Mouse (Mus musculus): ENCODE measurements around the gene Adam15.

Gene Adam15

DNA sequence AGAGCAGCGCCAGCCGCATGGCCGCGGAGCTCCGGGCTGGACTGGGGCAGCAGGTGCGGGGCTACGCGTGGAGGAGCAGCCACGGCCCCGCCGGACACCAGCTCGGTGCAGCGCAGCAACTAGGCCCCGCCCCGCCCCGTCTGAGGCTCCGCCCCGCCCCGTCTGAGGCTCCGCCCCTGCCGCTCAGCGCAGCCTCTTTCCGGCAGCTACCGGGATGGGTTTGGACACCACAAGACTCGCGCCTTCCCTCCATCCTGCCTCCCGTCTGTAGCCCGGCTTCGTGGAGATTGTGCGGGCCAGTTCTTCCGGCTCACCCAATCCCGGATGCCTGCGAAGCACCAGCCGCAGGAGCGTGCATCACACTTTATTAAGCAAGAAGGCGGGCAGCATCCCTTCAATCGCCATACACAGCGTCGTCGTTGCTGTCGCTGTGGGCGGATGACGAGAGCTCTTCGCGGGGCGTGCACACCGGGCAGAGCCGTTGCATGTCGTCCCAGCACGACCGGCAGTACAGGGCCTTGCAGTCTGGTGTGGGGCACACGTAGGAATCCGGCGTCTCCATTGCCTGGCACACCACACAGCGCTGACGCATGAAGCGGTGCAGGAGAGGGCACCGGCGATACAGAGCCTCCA, at the start of gene Adam15:
Gene Adam15, minus strand, starts transcription at position 128 of the 633 bp plus-strand sequence.
- peak; percentile 88 for DNase-seq (ENCODE audit: low read depth, low spot score)

- no peak for DNase-seq (ENCODE audit: low read depth, low spot score)
These were observed 46.8 kb upstream of the Adam15 start for GRCm38 (mm10) chr3:89396654-89397005.

GRCm38 (mm10) chr3:89395806-89396653, 46.2 kb upstream of the Adam15 start:
- peak; percentile 89 for DNase-seq (ENCODE audit: low read depth, low spot score)

DNA sequence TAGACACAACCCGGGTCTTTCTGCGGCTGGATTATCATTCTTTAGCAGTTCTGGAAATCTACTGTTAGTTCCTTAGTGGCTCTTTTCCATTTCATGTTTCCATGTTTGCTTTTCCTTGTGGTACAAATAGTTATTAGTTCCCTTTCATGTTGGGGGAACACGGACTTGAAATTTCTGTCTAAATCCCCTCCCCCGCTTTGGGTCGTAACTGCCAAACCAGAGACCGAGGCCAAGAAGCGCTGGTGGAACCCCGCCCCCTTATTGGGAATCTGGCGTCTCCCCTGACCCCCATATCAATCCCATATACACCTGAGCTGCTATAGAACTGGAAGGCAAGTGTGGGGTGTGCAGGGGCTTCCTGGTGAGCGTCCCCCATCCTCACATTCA, 45.6 kb upstream of the Adam15 start:
- DNase-seq (ENCODE audit: low read depth, low spot score) = no peak

GRCm38 (mm10) chr3:89394894-89395256, 45.1 kb upstream of the Adam15 start:
- DNase-seq (ENCODE audit: low read depth, low spot score) = peak; percentile 95

- DNase-seq (ENCODE audit: low read depth, low spot score) = peak; percentile 87
These were observed 44.5 kb upstream of the Adam15 start, which contains the start of gene Zbtb7b for GRCm38 (mm10) chr3:89394006-89394893. Gene Zbtb7b, minus strand, starts transcription at chr3:89394776.

DNA sequence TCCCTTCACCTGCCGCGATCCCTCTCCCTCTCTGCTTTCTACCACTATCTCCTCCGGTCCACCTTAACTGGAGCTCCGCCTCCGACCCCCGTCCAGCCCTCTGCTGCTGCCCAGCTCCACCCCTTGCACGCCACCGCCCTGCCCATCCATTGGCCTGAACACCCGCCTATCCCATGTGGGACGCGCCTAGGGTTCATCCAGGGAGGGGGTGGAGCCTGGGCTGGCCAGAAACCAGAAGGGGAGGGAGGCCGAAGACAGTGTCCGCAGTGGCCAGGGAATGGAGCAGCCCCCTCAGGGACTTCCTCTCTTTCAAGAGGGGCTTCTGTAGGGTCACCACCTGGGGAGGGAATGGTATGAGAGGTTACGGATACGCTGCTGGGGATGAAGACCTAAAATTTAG, 43.8 kb upstream of the Adam15 start:
- peak; percentile 99 for DNase-seq (ENCODE audit: low read depth, low spot score)

DNA sequence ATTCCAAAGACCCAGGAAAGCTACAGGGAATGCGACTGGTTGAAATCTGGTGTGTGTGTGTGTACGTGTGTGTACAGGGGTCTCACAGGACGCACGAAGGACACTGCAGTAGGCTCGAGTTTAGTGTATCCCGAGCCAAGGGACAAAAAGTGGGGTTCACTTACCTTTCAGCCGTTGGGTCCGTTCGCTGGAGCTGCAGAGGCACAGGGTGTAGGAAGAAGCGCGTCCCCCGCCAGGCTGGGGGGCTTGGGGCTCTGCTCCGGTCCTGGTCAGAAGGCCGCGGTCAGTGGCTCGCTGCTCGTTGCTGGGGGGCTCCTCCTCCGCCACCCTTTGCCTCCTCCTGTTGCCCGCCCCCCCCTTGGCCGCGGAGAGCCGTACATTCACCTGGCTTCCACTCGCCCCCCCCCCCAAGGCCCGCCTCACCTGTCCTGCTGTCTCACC, 43.1 kb upstream of the Adam15 start:
- peak; percentile 53 for DNase-seq (ENCODE audit: low read depth, low spot score)

- peak; percentile 83 for DNase-seq (ENCODE audit: low read depth, low spot score)
These were observed 42.1 kb upstream of the Adam15 start for GRCm38 (mm10) chr3:89391663-89392511.

GRCm38 (mm10) chr3:89390699-89391662, 41.2 kb upstream of the Adam15 start:
- peak; percentile 64 for DNase-seq (ENCODE audit: low read depth, low spot score)

DNA sequence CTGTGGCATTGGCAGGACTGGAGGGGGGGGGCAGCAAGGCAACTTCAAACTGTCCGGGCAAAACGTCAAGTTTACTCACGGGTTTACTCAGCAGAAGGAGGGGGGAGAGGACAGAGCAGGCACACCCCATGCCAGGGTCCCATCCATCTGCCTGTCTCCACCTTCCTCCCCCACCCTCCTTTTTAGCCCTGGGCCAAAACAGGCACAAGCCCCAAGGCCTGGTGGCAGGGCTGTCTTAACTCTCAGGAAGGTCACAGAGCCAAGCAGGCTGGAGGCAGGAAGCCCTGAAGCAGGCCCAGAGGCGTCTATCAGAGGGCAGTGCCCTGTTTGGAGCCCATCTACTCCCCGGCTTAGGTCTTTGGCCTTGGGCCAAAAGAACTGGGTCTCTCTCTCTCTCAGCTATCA, 40.3 kb upstream of the Adam15 start:
- DNase-seq (ENCODE audit: low read depth, low spot score) = peak; percentile 72

DNA sequence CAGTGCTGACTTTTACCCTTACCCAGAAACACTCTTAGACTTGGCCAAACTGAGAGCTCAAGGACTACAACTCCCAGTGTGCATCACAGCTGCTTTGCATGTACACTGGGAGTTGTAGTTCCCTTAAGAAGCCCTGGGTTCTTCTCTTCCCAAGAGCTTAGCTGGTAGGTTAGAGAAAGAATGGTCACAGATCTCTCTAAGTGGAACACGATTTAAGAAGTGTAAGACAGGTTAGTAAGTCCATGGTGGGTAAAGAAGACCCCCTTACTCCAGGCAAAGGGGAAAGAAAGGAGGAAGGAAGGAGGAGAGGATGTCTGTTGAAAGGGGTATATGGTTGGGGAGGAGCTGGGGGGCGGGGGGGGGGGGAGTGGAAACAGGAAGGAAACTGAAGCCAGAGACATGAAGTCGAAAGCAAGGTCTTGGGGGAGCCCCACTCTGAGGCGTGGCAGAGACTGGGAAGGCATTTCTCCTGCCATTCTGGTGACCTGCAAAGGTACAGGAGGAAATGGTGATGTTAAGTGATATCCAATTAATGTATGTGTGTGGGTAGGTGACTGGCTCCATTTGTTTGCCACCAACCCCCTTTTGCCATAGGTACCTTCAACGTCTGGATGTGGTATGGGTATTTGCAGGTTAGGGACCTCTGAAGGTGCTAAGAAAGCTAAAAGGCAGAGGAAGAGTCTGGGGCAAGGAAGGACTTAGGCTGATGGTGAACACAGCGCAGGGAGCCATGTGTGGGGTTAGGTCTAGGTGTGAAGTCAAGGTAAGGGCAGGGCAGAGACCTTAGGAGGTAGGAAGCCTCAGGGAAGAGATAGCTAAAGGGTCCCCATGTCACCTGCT, 39.3 kb upstream of the Adam15 start:
- peak; percentile 46 for DNase-seq (ENCODE audit: low read depth, low spot score)

DNA sequence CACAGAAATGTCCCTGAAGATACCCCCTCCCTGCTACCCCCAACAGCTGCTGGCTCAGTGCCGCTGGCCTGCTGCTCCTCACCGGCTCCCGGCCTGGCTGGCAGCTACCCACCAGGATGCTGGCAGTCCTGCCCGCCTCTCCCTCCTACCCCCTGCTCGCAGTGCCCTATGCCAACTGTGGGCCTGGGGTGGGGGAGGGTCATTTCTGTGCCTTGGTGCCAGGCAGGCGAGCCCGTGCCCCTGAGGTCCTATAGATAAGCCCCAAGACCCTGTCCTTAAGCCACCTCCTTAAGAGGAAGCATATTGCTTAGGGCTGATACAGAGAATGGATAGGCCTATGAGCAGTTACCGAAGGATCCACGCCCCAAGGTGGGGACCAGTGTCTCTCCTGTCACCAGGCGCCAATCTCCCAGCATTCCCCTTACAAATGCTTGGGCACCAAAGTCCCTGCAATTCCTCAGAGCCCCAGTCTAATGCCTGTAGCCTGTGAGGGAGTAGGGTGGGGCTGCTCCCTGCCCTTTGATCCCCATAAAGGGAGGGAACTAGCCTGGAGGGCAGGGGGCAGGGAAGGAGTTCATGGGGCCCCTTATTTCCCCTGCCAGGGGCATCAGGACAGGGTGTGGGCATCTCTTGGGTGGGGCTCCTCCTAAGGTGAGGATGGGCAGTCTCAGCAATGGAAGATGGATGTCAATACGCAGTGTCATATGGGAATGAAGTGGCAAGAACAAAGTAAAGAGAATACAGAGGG, 38.5 kb upstream of the Adam15 start:
- DNase-seq (ENCODE audit: low read depth, low spot score) = no peak

- no peak for DNase-seq (ENCODE audit: low read depth, low spot score)
These were observed 37.8 kb upstream of the Adam15 start for GRCm38 (mm10) chr3:89387632-89388031.

- no peak for DNase-seq (ENCODE audit: low read depth, low spot score)
These were observed 36.9 kb upstream of the Adam15 start for GRCm38 (mm10) chr3:89386438-89387420.

DNA sequence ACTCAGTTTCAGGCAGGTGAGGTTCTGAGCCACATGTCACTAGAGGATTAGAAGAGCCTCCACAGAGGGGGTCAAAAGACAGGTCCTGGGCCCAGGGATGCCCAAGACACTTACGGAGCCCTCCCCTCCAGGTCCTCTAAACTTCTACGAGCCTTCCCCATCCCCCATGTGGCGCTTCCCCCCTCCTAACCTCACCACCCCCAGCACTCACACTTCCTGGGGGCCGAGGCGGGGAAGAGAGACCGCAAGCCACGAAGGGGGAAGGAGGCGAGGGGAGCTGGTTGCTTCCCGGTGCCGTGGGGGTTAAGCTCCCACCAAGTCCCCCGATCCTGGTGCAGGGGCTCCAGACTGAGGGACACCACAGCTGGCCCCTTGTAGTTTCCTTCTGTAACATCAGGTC, 35.7 kb upstream of the Adam15 start:
- DNase-seq (ENCODE audit: low read depth, low spot score) = no peak
